Mouse (Mus musculus): ENCODE measurements around the gene 1600015I10Rik. TPM values are rescaled to one million over a fixed set of nuclear protein-coding genes. Genes with fewer than 3 reads are reported as not detected.

1600015I10Rik gene
- total and polyA plus RNA-seq, 3 experiments, result not detected

DNA sequence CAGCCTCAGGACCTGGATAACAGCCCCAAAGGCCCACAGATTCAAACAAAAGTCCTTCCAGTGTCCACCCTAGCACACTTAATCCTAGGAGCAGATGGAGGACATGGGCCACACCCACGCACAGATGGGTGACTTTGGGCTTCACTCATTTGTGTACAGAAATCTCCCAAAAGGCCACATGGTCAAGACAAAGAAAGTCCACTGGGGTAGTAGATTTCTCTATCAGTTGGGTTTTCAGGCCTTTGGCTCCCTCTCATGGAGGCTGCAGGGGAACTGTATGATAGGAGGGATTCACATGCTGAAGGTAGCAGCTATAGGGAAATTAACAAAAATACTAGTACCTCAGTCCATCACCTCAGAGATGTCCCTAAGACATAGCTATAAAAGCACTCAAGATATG, 28.4 kb downstream of the 1600015I10Rik start:
- no peaks in the 10 kb centered on the region for H3K36me3 ChIP-seq (replicated peaks in 1 of 2; ENCODE audit: control insufficient read depth in 1 of 2, insufficient read depth in 1 of 2, low read length in 1 of 2)
- H3K27ac ChIP-seq (ENCODE audit: insufficient read depth, low read depth), result no peak overlapping the region
- H3K9me3 ChIP-seq (replicated peaks; ENCODE audit: low read length), result no peaks in the 10 kb centered on the region
- no peak overlapping the region for H3K4me3 ChIP-seq (replicated peaks in 1 of 3; ENCODE audit: low read depth in 2 of 3, low read length in 2 of 3, poor library complexity in 1 of 3)
- H3K4me1 ChIP-seq (ENCODE audit: control insufficient read depth in 1 of 2, insufficient read depth in 2 of 2), result peaks cover 0 to 17% of the 10 kb centered on the region in 2 experiments; a peak in 2 of 4 replicates
- no peaks in the 10 kb centered on the region for H3K79me2 ChIP-seq (replicated peaks; ENCODE audit: control insufficient read depth, extremely low read depth, insufficient read depth, poor library complexity, severe bottlenecking)
- H3K4me2 ChIP-seq (ENCODE audit: insufficient read depth, low read depth, poor library complexity, severe bottlenecking), result no peak overlapping the region
- DNase-seq (ENCODE audit: extremely low read depth), result peak; percentile 24
- in situ Hi-C loops (cut with MboI; ENCODE audit: low pct_ligation_motif_present, low pct_unique_long_range_greater_than_20kb, low sequenced_read_pairs), result loop anchor here (10.0 to 25.0 kb wide), 2 partner anchors 93 to 321 kb away; partner anchors contain the start of genes AI854703 and Gimap8
- dilution Hi-C loops (cut with MboI; ENCODE audit: extremely low pct_ligation_motif_present, extremely low pct_unique_long_range_greater_than_20kb, low sequenced_read_pairs), result no loop called here
- no peak for TF ChIP-seq CHD1 (IDR thresholded peaks at IDR 0.05; ENCODE audit: low read depth, low read length)
- TF ChIP-seq MAFK (IDR thresholded peaks at IDR 0.05; ENCODE audit: insufficient replicate concordance, low read length), result no peak
- no peak for TF ChIP-seq ZKSCAN1 (IDR thresholded peaks at IDR 0.05; ENCODE audit: borderline replicate concordance, low read depth, low read length)
- TF ChIP-seq NELFE (IDR thresholded peaks at IDR 0.05; ENCODE audit: low read depth, low read length), result no peak
- no peak for TF ChIP-seq MAX (IDR thresholded peaks at IDR 0.05; ENCODE audit: low read length)
- TF ChIP-seq MAZ (IDR thresholded peaks at IDR 0.05; ENCODE audit: low read depth, low read length), result no peak
- TF ChIP-seq JUN (IDR thresholded peaks at IDR 0.05; ENCODE audit: insufficient read depth, low read depth, low read length), result no peak
- TF ChIP-seq ZMIZ1 (IDR thresholded peaks at IDR 0.05; ENCODE audit: low read depth, low read length), result no peak
- no peak for TF ChIP-seq ETS1 (conservative IDR thresholded peaks at IDR 0.05; ENCODE audit: low read depth, low read length)
- no peak for TF ChIP-seq IRF4 (IDR thresholded peaks at IDR 0.05; ENCODE audit: low read depth, low read length)
- no peak for TF ChIP-seq MXI1 (IDR thresholded peaks at IDR 0.05; ENCODE audit: low read depth, low read length)
- no peak for TF ChIP-seq TBP (conservative IDR thresholded peaks at IDR 0.05; ENCODE audit: low read depth, low read length)
- no peak for TF ChIP-seq POLR2AphosphoS2 (IDR thresholded peaks at IDR 0.05; ENCODE audit: low read depth, low read length)
- TF ChIP-seq MEF2A (IDR thresholded peaks at IDR 0.05; ENCODE audit: borderline replicate concordance, low read depth, low read length), result no peak
- TF ChIP-seq SMC3 (IDR thresholded peaks at IDR 0.05; ENCODE audit: low read depth, low read length), result peak; percentile 32
- TF ChIP-seq RCOR1 (conservative IDR thresholded peaks at IDR 0.05; ENCODE audit: low read depth, low read length), result no peak
- TF ChIP-seq USF2 (conservative IDR thresholded peaks at IDR 0.05; ENCODE audit: low read depth, low read length), result no peak
- peak in 1 of 2 experiments; percentile 60; a peak in 2 of 4 replicates for TF ChIP-seq CTCF (conservative IDR thresholded peaks at IDR 0.05 in 1 of 2, IDR thresholded peaks at IDR 0.05 in 1 of 2; ENCODE audit: low read depth in 2 of 2, low read length in 2 of 2)
- TF ChIP-seq ZNF384 (IDR thresholded peaks at IDR 0.05; ENCODE audit: low read depth, low read length), result no peak
- TF ChIP-seq E2F4 (IDR thresholded peaks at IDR 0.05; ENCODE audit: insufficient replicate concordance, low read depth, low read length), result no peak
- peak; percentile 58 for TF ChIP-seq RAD21 (IDR thresholded peaks at IDR 0.05; ENCODE audit: low read depth, low read length)
- TF ChIP-seq HCFC1 (IDR thresholded peaks at IDR 0.05; ENCODE audit: low read depth, low read length), result no peak
- TF ChIP-seq MYC (IDR thresholded peaks at IDR 0.05; ENCODE audit: low read depth, low read length), result no peak
- peaks cover 7% of the 10 kb centered on the region for H3K27me3 ChIP-seq (replicated peaks)
- no peak overlapping the region for H3K9ac ChIP-seq (ENCODE audit: insufficient read depth, low read depth)

Data from CH12.LX (cell line).